Mouse (Mus musculus) liver, embryonic 13.5 days (tissue): Measurements from ENCODE around the gene C330021F23Rik. TPM values are rescaled to one million over a fixed set of nuclear protein-coding genes. Genes with fewer than 3 reads are reported as not detected.

Source experiments
- ATAC-seq: fragments of 200-750 bp; cut with Nextera tagmentation; 2 replicates; pipeline ENCODE4 v1.8.0; 2017; ENCODE audit warnings: low read depth, mild to moderate bottlenecking, moderate number of reproducible peaks, moderate library complexity
- DNase-seq: peaks from one replicate; pipeline ENCODE4 v3.0.0; 2022
- H3K27ac ChIP-seq: fragments of 300-500 bp; sonication (generic); 2 replicates; pipeline ENCODE4 v1.5.1; 2015; ENCODE audit warnings: moderate library complexity, mild to moderate bottlenecking, inconsistent platforms
- H3K27me3 ChIP-seq: fragments of 300-500 bp; sonication (generic); 2 replicates; pipeline ENCODE4 v1.6.1; 2015; ENCODE audit warnings: mild to moderate bottlenecking, inconsistent platforms
- H3K36me3 ChIP-seq: fragments of 300-500 bp; sonication (generic); 2 replicates; pipeline ENCODE4 v1.6.1; 2015; ENCODE audit warnings: mild to moderate bottlenecking, inconsistent platforms
- H3K4me1 ChIP-seq: fragments of 300-500 bp; sonication (generic); replicated peaks from 2 replicates; pipeline ENCODE4 v1.6.1; 2015; ENCODE audit warnings: inconsistent platforms
- H3K4me2 ChIP-seq: fragments of 300-500 bp; sonication (generic); 2 replicates; pipeline ENCODE4 v1.6.1; 2015; ENCODE audit warnings: inconsistent platforms, mild to moderate bottlenecking, moderate library complexity
- H3K4me3 ChIP-seq: fragments of 300-500 bp; sonication (generic); replicated peaks from 2 replicates; pipeline ENCODE4 v1.5.1; 2015; ENCODE audit warnings: mild to moderate bottlenecking, inconsistent platforms
- H3K9ac ChIP-seq: fragments of 300-500 bp; sonication (generic); 2 replicates; pipeline ENCODE4 v1.6.1; 2015; ENCODE audit warnings: mild to moderate bottlenecking, inconsistent platforms
- H3K9me3 ChIP-seq: fragments of 300-500 bp; sonication (generic); replicated peaks from 2 replicates; pipeline ENCODE4 v1.6.1; 2016; ENCODE audit warnings: inconsistent platforms
- WGBS: fragments of 180-500 bp; shearing (Covaris S2); methylation state at CpG from one replicate; pipeline ENCODE4 v1.1.7; 2015; ENCODE audit not compliant: insufficient replicate concordance; 5-methylcytosine and 5-hydroxymethylcytosine counted together
- polyA plus RNA-seq: library from polyadenylated mRNA; unstranded; fragments of >200 nt; fragmentation: Nextera tagmentation; extraction: Ambion mirVana; gene quantifications from 2 replicates; pipeline ENCODE4 v1.2.1, GENCODE M21; 2015

C330021F23Rik gene
- 2.5 and 2.8 TPM in 2 replicates for polyA plus RNA-seq

- Histone ChIP-seq H3K27ac (peak within 1 kb of the TSS; percentile 50), H3K4me3 (peak within 1 kb of the TSS; percentile 23), H3K9ac (0 out of 2 replicates have a peak within 1 kb of the TSS, but pooled peaks have one; percentile 7), H3K36me3 (no peaks in the 10 kb centered on the region), H3K9me3 (no peaks in the 10 kb centered on the region), H3K4me2 (peak within 1 kb of the TSS; percentile 42), H3K27me3 (no peaks in the 10 kb centered on the region), H3K4me1 (no peaks in the 10 kb centered on the region)
- ATAC-seq = peak; percentile 69
- 13% methylated on average over 12 of the region's 12 CpGs for WGBS
- DNase-seq = no peak
Observed at GRCm38 (mm10) chr8:3567641-3568371, at the start of gene C330021F23Rik. Gene C330021F23Rik, plus strand, starts transcription at chr8:3567990.

GRCm38 (mm10) chr8:3522007-3522697, 45.6 kb upstream of the C330021F23Rik start:
- Histone ChIP-seq H3K27ac (peak overlapping the region; percentile 96), H3K4me1 (peaks cover 73% of the 10 kb centered on the region)
- peak; percentile 99 for ATAC-seq

GRCm38 (mm10) chr8:3530816-3531215, 37.0 kb upstream of the C330021F23Rik start:
- DNase-seq = no peak
- no peak overlapping the region for H3K4me3 ChIP-seq
- WGBS = 61% methylated on average over 5 of the region's 5 CpGs
- peaks cover 44% of the 10 kb centered on the region for H3K36me3 ChIP-seq
- no peak overlapping the region for H3K9ac ChIP-seq
- no peaks in the 10 kb centered on the region for H3K27me3 ChIP-seq
- no peak overlapping the region for H3K27ac ChIP-seq
- H3K4me1 ChIP-seq = peaks cover 9% of the 10 kb centered on the region
- ATAC-seq = no peak
- no peaks in the 10 kb centered on the region for H3K9me3 ChIP-seq
- H3K4me2 ChIP-seq = no peak overlapping the region

More at GRCm38 (mm10) chr8:3522007-3522697, 45.6 kb upstream of the C330021F23Rik start:
- Histone ChIP-seq H3K9me3 (no peaks in the 10 kb centered on the region), H3K9ac (peak overlapping the region; percentile 59), H3K4me3 (peak overlapping the region; percentile 36), H3K36me3 (peaks cover 55% of the 10 kb centered on the region), H3K4me2 (peak overlapping the region; percentile 65), H3K27me3 (no peaks in the 10 kb centered on the region)
- peak; percentile 80 for DNase-seq
- 51% methylated on average over 13 of the region's 13 CpGs for WGBS

- ATAC-seq = no peak
- Histone ChIP-seq H3K27ac (no peak overlapping the region), H3K27me3 (no peaks in the 10 kb centered on the region), H3K4me2 (no peak overlapping the region), H3K36me3 (peaks cover 47% of the 10 kb centered on the region), H3K4me1 (peaks cover 17% of the 10 kb centered on the region), H3K4me3 (no peak overlapping the region), H3K9ac (no peak overlapping the region), H3K9me3 (no peaks in the 10 kb centered on the region)
- 91% methylated on average over 18 of the region's 18 CpGs for WGBS
- no peak for DNase-seq
Observed at GRCm38 (mm10) chr8:3531936-3532335, 35.9 kb upstream of the C330021F23Rik start.

DNA sequence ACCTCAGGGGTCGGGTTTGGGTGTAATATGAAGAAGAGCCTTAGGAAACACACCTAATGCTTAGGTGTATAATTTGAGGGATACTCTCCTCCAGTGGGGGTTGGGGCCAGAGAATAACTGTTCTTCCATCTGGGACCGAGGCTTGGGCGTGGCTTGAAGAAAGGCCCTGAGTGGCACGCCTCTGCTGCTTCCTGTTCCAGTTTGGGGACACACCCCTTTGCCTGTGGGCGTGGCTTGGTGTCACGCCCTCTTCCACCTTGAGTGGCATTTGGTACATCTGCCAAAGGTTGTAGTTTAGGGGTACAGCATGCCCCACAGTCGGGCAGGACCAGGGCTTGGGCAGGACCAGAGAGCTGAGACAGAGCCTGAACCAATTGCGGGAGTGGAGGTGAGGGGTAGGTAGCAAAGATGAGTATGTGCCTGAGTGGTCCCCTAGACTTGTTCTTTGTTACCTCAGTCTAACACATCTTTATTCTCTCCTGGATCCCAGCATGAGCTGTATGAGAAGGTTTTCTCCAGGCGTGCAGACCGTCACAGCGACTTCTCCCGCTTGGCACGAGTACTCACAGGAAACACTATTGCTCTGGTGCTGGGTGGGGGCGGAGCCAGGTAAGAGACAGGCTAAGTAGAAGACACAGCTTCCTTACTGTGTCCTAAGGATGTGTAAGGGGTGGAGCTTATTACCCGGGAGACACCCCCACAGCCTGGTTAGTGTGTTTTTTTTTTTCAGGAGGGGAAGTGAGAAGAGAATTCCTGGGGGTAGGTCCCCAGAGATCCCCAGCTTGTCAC, 31.5 kb upstream of the C330021F23Rik start:
- Histone ChIP-seq H3K9me3 (no peaks in the 10 kb centered on the region), H3K27me3 (no peaks in the 10 kb centered on the region), H3K27ac (peak overlapping the region; percentile 55; the same call in 1 of the 2 replicates), H3K4me3 (no peak overlapping the region), H3K9ac (peak overlapping the region; percentile 17; the same call in 1 of the 2 replicates), H3K36me3 (peaks cover 77% of the 10 kb centered on the region), H3K4me1 (peaks cover 17% of the 10 kb centered on the region), H3K4me2 (peak overlapping the region; percentile 45)
- ATAC-seq (peak; percentile 87), DNase-seq (peak; percentile 73)
- WGBS = 48% methylated on average over 15 of the region's 15 CpGs

GRCm38 (mm10) chr8:3536940-3537339, 30.9 kb upstream of the C330021F23Rik start:
- no peaks in the 10 kb centered on the region for H3K27me3 ChIP-seq
- DNase-seq (no peak), ATAC-seq (no peak)
- no peaks in the 10 kb centered on the region for H3K9me3 ChIP-seq
- peaks cover 17% of the 10 kb centered on the region for H3K4me1 ChIP-seq
- no peak overlapping the region for H3K9ac ChIP-seq
- H3K27ac ChIP-seq = no peak overlapping the region
- peaks cover 72% of the 10 kb centered on the region for H3K36me3 ChIP-seq
- H3K4me2 ChIP-seq = no peak overlapping the region
- H3K4me3 ChIP-seq = no peak overlapping the region
- whole genome bisulfite sequencing = 85% methylated on average over 9 of the region's 9 CpGs

DNA sequence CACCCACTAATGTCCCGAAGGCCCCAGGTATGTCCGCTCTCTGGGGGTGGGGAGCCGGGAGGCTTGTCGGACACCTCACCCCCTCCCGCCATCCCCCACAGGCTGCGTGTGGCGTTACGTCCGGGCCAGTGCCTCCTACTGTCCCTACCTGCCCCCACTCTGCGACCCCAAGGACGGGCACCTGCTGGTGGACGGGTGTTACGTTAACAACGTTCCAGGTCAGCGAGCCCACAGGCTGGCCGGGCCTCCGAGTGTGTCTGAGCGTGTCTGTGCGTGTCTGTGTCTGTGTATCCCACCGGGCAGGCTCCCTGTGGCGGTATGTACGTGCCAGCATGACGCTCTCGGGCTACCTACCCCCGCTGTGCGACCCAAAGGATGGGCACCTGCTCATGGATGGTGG, 30.1 kb upstream of the C330021F23Rik start:
- Histone ChIP-seq H3K27me3 (no peaks in the 10 kb centered on the region), H3K36me3 (peaks cover 71% of the 10 kb centered on the region), H3K9ac (no peak overlapping the region), H3K27ac (no peak overlapping the region), H3K4me2 (no peak overlapping the region), H3K4me3 (no peak overlapping the region), H3K9me3 (no peaks in the 10 kb centered on the region), H3K4me1 (peaks cover 17% of the 10 kb centered on the region)
- 93% methylated on average over 26 of the region's 26 CpGs for WGBS
- ATAC-seq = no peak
- no peak for DNase-seq

DNA sequence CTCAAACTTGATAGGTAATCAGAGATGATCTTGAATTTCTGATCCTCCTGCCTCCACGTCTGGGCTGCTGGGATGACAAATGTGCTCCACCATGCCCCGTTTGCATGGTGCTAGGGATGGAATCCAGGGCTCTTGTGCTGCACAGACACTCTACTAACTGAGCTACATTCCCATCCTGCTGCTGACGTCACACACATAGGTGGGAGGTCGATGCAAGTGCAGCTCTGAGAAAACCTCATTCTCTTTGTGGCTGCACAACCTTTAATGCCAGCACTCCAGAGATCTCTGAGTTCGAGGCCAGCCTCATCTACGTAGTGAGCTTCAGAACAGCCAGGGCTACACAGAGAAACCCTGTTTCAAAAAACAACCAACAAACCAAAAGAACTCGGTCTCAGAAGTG, 28.6 kb upstream of the C330021F23Rik start:
- Histone ChIP-seq H3K27ac (no peak overlapping the region), H3K27me3 (no peaks in the 10 kb centered on the region), H3K9me3 (no peaks in the 10 kb centered on the region), H3K9ac (no peak overlapping the region), H3K4me1 (peaks cover 17% of the 10 kb centered on the region), H3K36me3 (peaks cover 85% of the 10 kb centered on the region), H3K4me3 (no peak overlapping the region), H3K4me2 (no peak overlapping the region)
- 73% methylated on average over 7 of the region's 7 CpGs for WGBS
- no peak for DNase-seq
- no peak for ATAC-seq

DNA sequence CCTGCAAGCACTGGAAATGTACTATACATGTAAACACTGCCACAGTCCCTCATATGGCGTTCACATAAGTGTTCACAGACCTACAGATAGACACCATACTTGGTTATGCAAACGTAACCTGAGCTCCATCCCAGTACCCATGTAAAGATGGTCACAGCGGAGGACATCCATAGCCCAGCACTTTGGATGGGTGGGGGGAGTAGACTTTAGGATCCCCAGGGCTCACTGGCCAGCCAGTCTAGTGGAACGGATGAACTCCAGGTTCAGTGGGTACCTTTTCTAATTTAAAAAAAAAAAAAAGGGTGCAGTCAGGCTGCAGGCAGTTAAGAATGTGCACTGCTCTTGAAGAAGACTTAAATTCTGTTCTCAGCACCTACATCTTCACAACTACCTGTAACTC, 27.7 kb upstream of the C330021F23Rik start:
- ATAC-seq (no peak), DNase-seq (no peak)
- Histone ChIP-seq H3K27me3 (no peaks in the 10 kb centered on the region), H3K9ac (no peak overlapping the region), H3K9me3 (no peaks in the 10 kb centered on the region), H3K36me3 (peaks cover 91% of the 10 kb centered on the region), H3K4me2 (no peak overlapping the region), H3K27ac (no peak overlapping the region), H3K4me3 (no peak overlapping the region), H3K4me1 (peaks cover 17% of the 10 kb centered on the region)
- 82% methylated on average over 4 of the region's 4 CpGs for WGBS

GRCm38 (mm10) chr8:3546511-3546910, 21.3 kb upstream of the C330021F23Rik start:
- no peak for DNase-seq
- Histone ChIP-seq H3K9ac (no peak overlapping the region), H3K27me3 (no peaks in the 10 kb centered on the region), H3K36me3 (peaks cover 31% of the 10 kb centered on the region), H3K4me3 (no peak overlapping the region), H3K4me1 (no peaks in the 10 kb centered on the region), H3K9me3 (no peaks in the 10 kb centered on the region), H3K27ac (no peak overlapping the region), H3K4me2 (no peak overlapping the region)
- WGBS = 73% methylated on average over 2 of the region's 2 CpGs
- ATAC-seq = no peak

DNA sequence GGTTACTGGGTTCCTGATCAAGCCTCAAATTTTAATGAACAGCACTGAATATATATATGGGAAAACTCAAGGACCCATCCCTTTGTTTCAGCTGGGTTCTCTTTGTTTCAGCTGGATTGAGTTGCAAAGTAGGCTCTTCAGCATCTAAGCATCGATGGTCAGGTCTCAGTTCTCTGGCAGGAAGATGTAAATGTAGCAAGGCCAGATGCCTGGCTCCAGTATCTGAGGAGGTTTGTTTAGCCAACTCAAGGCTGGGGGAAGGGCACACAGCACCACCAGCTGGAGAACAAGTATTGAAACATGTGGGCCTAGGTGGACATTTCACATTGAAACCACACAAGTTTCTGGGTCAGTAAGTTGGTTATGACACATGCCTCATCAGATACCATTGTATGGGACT, 15.6 kb upstream of the C330021F23Rik start:
- ATAC-seq = no peak
- no peak overlapping the region for H3K27ac ChIP-seq
- WGBS = 72% methylated on average over 1 of the region's 1 CpGs

More for the DNA sequence above, 15.6 kb upstream of the C330021F23Rik start:
- H3K4me1 ChIP-seq = no peaks in the 10 kb centered on the region
- H3K4me2 ChIP-seq = no peak overlapping the region
- H3K9me3 ChIP-seq = no peaks in the 10 kb centered on the region
- H3K4me3 ChIP-seq = no peak overlapping the region
- no peaks in the 10 kb centered on the region for H3K27me3 ChIP-seq
- no peak overlapping the region for H3K9ac ChIP-seq
- DNase-seq = no peak
- H3K36me3 ChIP-seq = no peaks in the 10 kb centered on the region
